Mouse (Mus musculus): Measurements from ENCODE around the gene Fam49a. TPM values are rescaled to one million over a fixed set of nuclear protein-coding genes. Genes with fewer than 3 reads are reported as not detected.

Gene Fam49a
- polyA plus RNA-seq, 1 experiment from 2014 or later = 16.8 TPM

GRCm38 (mm10) chr12:12349645-12350288 lies 87.8 kb downstream of the Fam49a start:
- Histone ChIP-seq H3K4me3 (no peak overlapping the region), H3K27me3 (no peaks in the 10 kb centered on the region), H3K36me3 (no peaks in the 10 kb centered on the region), H3K4me1 (no peaks in the 10 kb centered on the region), H3K4me2 (replicated peaks) (no peak overlapping the region), H3K9ac (replicated peaks) (no peak overlapping the region), H3K9me3 (no peaks in the 10 kb centered on the region), H3K27ac (replicated peaks) (no peak overlapping the region)
- ATAC-seq (ENCODE audit: low FRiP score, low read depth) = no peak
- 87% methylated on average over 6 of the region's 6 CpGs for WGBS

- H3K36me3 ChIP-seq = no peaks in the 10 kb centered on the region
- H3K4me1 ChIP-seq = no peaks in the 10 kb centered on the region
- WGBS = 76% methylated on average over 11 of the region's 11 CpGs
- H3K4me2 ChIP-seq (replicated peaks) = no peak overlapping the region
- no peak overlapping the region for H3K27ac ChIP-seq (replicated peaks)
- no peaks in the 10 kb centered on the region for H3K27me3 ChIP-seq
- H3K9me3 ChIP-seq = no peaks in the 10 kb centered on the region
- H3K4me3 ChIP-seq = no peak overlapping the region
- no peak overlapping the region for H3K9ac ChIP-seq (replicated peaks)
- no peak for ATAC-seq (ENCODE audit: low FRiP score, low read depth)
Observed at GRCm38 (mm10) chr12:12351816-12352552, 90.0 kb downstream of the Fam49a start.

- H3K4me2 ChIP-seq (replicated peaks) = no peak overlapping the region
- no peak overlapping the region for H3K9ac ChIP-seq (replicated peaks)
- H3K27me3 ChIP-seq = no peaks in the 10 kb centered on the region
- H3K9me3 ChIP-seq = no peaks in the 10 kb centered on the region
- no peak overlapping the region for H3K4me3 ChIP-seq
- H3K27ac ChIP-seq (replicated peaks) = no peak overlapping the region
- ATAC-seq (ENCODE audit: low FRiP score, low read depth) = no peak
- 83% methylated on average over 10 of the region's 10 CpGs for WGBS
- no peaks in the 10 kb centered on the region for H3K36me3 ChIP-seq
- no peaks in the 10 kb centered on the region for H3K4me1 ChIP-seq
Observed at GRCm38 (mm10) chr12:12354115-12354653, 92.2 kb downstream of the Fam49a start.

GRCm38 (mm10) chr12:12356048-12356447 lies 94.1 kb downstream of the Fam49a start:
- Histone ChIP-seq H3K4me1 (no peaks in the 10 kb centered on the region), H3K4me2 (replicated peaks) (no peak overlapping the region), H3K9me3 (no peaks in the 10 kb centered on the region), H3K36me3 (no peaks in the 10 kb centered on the region), H3K4me3 (no peak overlapping the region), H3K9ac (replicated peaks) (no peak overlapping the region), H3K27me3 (no peaks in the 10 kb centered on the region), H3K27ac (replicated peaks) (no peak overlapping the region)
- ATAC-seq (ENCODE audit: low FRiP score, low read depth) = no peak
- WGBS = 81% methylated on average over 9 of the region's 9 CpGs

DNA sequence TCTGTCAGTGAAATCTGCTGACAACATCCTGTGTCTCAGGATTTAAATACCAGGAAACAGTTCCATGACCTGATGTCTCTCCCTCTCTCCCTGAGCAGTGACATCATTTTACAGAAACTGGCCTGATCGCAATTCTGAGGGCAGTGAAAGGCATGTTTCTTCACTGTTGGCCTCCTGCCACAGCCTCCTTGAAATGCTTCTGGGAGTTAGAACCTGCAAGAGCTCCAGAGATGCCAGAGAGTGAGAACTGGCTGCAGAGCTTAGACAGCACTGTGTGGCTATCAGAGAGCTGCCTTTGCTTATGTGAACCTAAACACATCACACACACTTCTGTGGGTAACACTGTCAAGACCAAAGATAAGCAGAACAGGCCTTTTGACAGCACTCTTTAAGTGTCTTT lies 94.5 kb downstream of the Fam49a start:
- no peak for ATAC-seq (ENCODE audit: low FRiP score, low read depth)
- 82% methylated on average over 1 of the region's 1 CpGs for WGBS
- H3K9ac ChIP-seq (replicated peaks) = no peak overlapping the region
- no peak overlapping the region for H3K4me2 ChIP-seq (replicated peaks)
- H3K9me3 ChIP-seq = no peaks in the 10 kb centered on the region
- no peaks in the 10 kb centered on the region for H3K27me3 ChIP-seq
- no peaks in the 10 kb centered on the region for H3K4me1 ChIP-seq
- H3K27ac ChIP-seq (replicated peaks) = no peak overlapping the region
- H3K36me3 ChIP-seq = no peaks in the 10 kb centered on the region
- no peak overlapping the region for H3K4me3 ChIP-seq

GRCm38 (mm10) chr12:12356946-12357345 lies 95.0 kb downstream of the Fam49a start:
- no peak for ATAC-seq (ENCODE audit: low FRiP score, low read depth)
- 82% methylated on average over 5 of the region's 5 CpGs for WGBS
- H3K4me3 ChIP-seq = no peak overlapping the region

GRCm38 (mm10) chr12:12359923-12360322 lies 98.0 kb downstream of the Fam49a start:
- no peaks in the 10 kb centered on the region for H3K27me3 ChIP-seq
- H3K9ac ChIP-seq (replicated peaks) = no peak overlapping the region
- no peak overlapping the region for H3K4me3 ChIP-seq
- WGBS = 95% methylated on average over 5 of the region's 5 CpGs
- no peak overlapping the region for H3K4me2 ChIP-seq (replicated peaks)
- H3K36me3 ChIP-seq = peaks cover 7% of the 10 kb centered on the region; the same call in 1 of the 2 replicates
- ATAC-seq (ENCODE audit: low FRiP score, low read depth) = no peak
- no peak overlapping the region for H3K27ac ChIP-seq (replicated peaks)
- H3K9me3 ChIP-seq = no peaks in the 10 kb centered on the region
- no peaks in the 10 kb centered on the region for H3K4me1 ChIP-seq

More at GRCm38 (mm10) chr12:12356946-12357345, 95.0 kb downstream of the Fam49a start:
- no peaks in the 10 kb centered on the region for H3K4me1 ChIP-seq
- no peaks in the 10 kb centered on the region for H3K36me3 ChIP-seq
- H3K27ac ChIP-seq (replicated peaks) = no peak overlapping the region
- H3K9me3 ChIP-seq = no peaks in the 10 kb centered on the region
- H3K27me3 ChIP-seq = no peaks in the 10 kb centered on the region
- no peak overlapping the region for H3K9ac ChIP-seq (replicated peaks)
- H3K4me2 ChIP-seq (replicated peaks) = no peak overlapping the region

DNA sequence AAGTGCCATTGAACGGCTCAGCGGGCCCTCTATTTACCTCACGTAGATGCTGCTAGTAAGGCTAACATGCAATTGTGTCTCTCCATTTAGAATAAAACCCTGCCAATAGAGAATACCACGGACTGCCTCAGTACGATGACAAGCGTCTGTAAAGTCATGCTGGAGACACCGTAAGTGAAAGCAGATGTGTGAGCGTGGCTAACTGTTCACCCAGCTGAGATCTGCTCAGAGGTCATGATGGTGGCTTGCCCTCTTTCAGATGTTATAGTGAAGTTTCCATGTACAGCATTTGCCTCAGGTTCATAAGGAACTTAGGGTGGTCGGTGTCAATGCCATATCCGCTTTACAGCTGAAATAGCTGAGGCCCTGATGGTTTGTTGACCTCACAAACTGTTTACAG lies 100.4 kb downstream of the Fam49a start:
- no peak for ATAC-seq (ENCODE audit: low FRiP score, low read depth)
- Histone ChIP-seq H3K4me3 (no peak overlapping the region), H3K4me1 (no peaks in the 10 kb centered on the region), H3K27me3 (no peaks in the 10 kb centered on the region), H3K4me2 (replicated peaks) (no peak overlapping the region), H3K36me3 (peaks cover 10% of the 10 kb centered on the region), H3K9ac (replicated peaks) (no peak overlapping the region), H3K27ac (replicated peaks) (no peak overlapping the region), H3K9me3 (no peaks in the 10 kb centered on the region)
- 84% methylated on average over 10 of the region's 10 CpGs for WGBS

GRCm38 (mm10) chr12:12364201-12364600 lies 102.3 kb downstream of the Fam49a start:
- Histone ChIP-seq H3K27me3 (no peaks in the 10 kb centered on the region), H3K36me3 (peaks cover 10% of the 10 kb centered on the region), H3K4me3 (no peak overlapping the region), H3K9me3 (no peaks in the 10 kb centered on the region), H3K27ac (replicated peaks) (no peak overlapping the region), H3K9ac (replicated peaks) (no peak overlapping the region), H3K4me1 (no peaks in the 10 kb centered on the region), H3K4me2 (replicated peaks) (no peak overlapping the region)
- ATAC-seq (ENCODE audit: low FRiP score, low read depth) = no peak
- 77% methylated on average over 8 of the region's 8 CpGs for WGBS

DNA sequence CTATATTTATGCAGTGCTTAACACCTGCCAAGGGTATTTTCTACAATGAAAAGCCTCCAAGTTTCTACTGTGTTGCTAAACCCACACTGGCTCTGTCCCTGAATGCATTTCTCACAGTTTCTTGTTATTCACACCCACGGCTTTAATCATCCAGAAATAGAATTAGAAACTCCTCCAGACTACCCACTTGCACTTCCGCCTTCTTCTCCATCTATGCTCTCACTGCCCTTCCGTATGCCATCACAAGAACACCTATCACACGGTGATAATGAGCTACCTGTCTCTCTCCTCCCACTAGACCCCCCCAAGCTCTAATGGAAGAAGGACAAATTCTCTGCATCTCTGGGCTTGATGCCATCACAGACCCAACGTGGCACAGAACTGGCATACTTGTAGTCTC lies 105.5 kb downstream of the Fam49a start:
- H3K4me1 ChIP-seq = no peaks in the 10 kb centered on the region
- no peak overlapping the region for H3K4me3 ChIP-seq
- H3K27me3 ChIP-seq = no peaks in the 10 kb centered on the region
- H3K36me3 ChIP-seq = peaks cover 8% of the 10 kb centered on the region
- ATAC-seq (ENCODE audit: low FRiP score, low read depth) = no peak
- WGBS = 89% methylated on average over 5 of the region's 5 CpGs
- H3K4me2 ChIP-seq (replicated peaks) = no peak overlapping the region
- no peak overlapping the region for H3K27ac ChIP-seq (replicated peaks)
- no peaks in the 10 kb centered on the region for H3K9me3 ChIP-seq
- H3K9ac ChIP-seq (replicated peaks) = no peak overlapping the region

DNA sequence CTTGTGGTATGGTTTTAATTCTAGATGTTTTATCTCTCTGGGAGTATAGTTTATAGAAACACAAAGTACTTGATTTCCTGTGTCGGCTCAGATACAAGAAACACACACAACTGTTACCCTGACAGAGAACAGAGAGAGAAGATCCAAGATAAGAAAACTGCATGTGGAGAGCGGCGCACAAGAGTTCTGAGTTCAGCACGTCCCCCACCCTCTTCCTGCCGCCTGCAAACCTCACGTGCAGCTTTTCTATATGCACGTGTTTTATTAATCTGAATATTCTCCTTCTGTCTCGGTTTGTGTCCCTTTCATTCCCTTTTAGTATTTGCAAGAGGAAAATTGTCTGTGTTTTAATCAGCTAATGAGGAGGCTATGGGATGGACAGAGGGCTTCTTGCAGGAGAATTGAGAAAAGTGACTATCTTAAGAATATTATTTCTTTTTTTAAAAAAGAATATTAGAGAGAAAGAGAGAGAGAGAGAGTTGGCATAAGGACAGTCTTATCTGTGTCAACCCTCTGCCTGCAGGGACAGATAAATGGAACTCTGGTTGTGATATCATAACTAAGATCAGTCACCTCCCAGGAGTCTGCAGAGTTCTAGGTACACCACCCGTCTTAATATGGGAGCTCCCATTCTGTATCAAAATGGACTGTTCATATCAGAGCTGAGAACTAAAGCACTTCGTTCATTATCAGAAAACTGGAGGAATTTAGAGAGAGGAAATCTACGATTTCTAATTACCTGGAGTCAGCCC lies 111.3 kb downstream of the Fam49a start:
- Histone ChIP-seq H3K9me3 (no peaks in the 10 kb centered on the region), H3K4me3 (no peak overlapping the region), H3K4me2 (replicated peaks) (no peak overlapping the region), H3K9ac (replicated peaks) (no peak overlapping the region), H3K27ac (replicated peaks) (no peak overlapping the region), H3K4me1 (no peaks in the 10 kb centered on the region), H3K27me3 (no peaks in the 10 kb centered on the region), H3K36me3 (no peaks in the 10 kb centered on the region)
- ATAC-seq (ENCODE audit: low FRiP score, low read depth) = no peak
- 91% methylated on average over 11 of the region's 11 CpGs for WGBS

DNA sequence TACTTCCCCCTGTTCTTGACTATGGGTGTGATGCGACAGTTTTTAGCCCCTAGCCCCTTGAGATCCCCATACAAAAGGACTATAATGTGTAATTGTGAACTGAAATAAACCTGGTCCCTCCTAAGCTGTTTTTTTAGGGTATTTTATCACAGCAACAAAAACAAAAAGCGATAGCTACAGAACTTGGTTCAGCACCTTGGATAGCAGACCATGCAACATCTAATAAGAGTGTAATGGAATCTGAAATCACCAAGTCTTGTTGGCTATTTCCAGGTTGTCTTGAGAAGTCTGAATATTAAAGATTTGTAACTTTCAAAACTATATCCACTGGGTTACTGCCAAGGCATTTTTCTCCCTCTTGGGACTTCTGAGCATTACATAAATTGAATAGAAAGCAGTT lies 117.1 kb downstream of the Fam49a start:
- ATAC-seq (ENCODE audit: low FRiP score, low read depth) = no peak
- Histone ChIP-seq H3K27me3 (no peaks in the 10 kb centered on the region), H3K4me1 (no peaks in the 10 kb centered on the region), H3K9me3 (no peaks in the 10 kb centered on the region), H3K4me2 (replicated peaks) (no peak overlapping the region), H3K27ac (replicated peaks) (no peak overlapping the region), H3K36me3 (no peaks in the 10 kb centered on the region), H3K9ac (replicated peaks) (no peak overlapping the region), H3K4me3 (no peak overlapping the region)
- WGBS = 57% methylated on average over 2 of the region's 2 CpGs

All from midbrain, embryonic 12.5 days (tissue).